Mouse (Mus musculus) limb, embryonic 13.5 days (tissue): ENCODE results near the gene Slc25a45. TPM values are rescaled to one million over a fixed set of nuclear protein-coding genes. Genes with fewer than 3 reads are reported as not detected.

Experiments
- ATAC-seq: fragments of 200-750 bp; cut with Nextera tagmentation; 2 replicates; pipeline ENCODE4 v1.8.0; 2017; ENCODE audit warnings: low read depth, moderate number of reproducible peaks, moderate TSS enrichment; ENCODE audit not compliant: low FRiP score
- H3K27ac ChIP-seq: fragments of 300-500 bp; sonication (generic); 2 replicates; pipeline ENCODE4 v1.5.1; 2015; ENCODE audit warnings: inconsistent platforms, mild to moderate bottlenecking, moderate library complexity
- H3K27me3 ChIP-seq: fragments of 300-500 bp; sonication (generic); 2 replicates; pipeline ENCODE4 v1.6.1; 2015; ENCODE audit warnings: mild to moderate bottlenecking, inconsistent platforms
- H3K36me3 ChIP-seq: fragments of 300-500 bp; sonication (generic); 2 replicates; pipeline ENCODE4 v1.6.1; 2015; ENCODE audit warnings: inconsistent platforms, mild to moderate bottlenecking, moderate library complexity
- H3K4me1 ChIP-seq: fragments of 300-500 bp; sonication (generic); 2 replicates; pipeline ENCODE4 v1.6.1; 2015; ENCODE audit warnings: inconsistent platforms
- H3K4me2 ChIP-seq: fragments of 300-500 bp; sonication (generic); replicated peaks from 2 replicates; pipeline ENCODE4 v1.6.1; 2015; ENCODE audit warnings: inconsistent platforms, mild to moderate bottlenecking, moderate library complexity
- H3K4me3 ChIP-seq: fragments of 300-500 bp; sonication (generic); 2 replicates; pipeline ENCODE4 v1.5.1; 2015; ENCODE audit warnings: moderate library complexity, mild to moderate bottlenecking, inconsistent platforms
- H3K9ac ChIP-seq: fragments of 300-500 bp; sonication (generic); 2 replicates; pipeline ENCODE4 v1.6.1; 2015; ENCODE audit warnings: mild to moderate bottlenecking, inconsistent platforms
- H3K9me3 ChIP-seq: fragments of 300-500 bp; sonication (generic); 2 replicates; pipeline ENCODE4 v1.6.1; 2016; ENCODE audit warnings: inconsistent platforms
- WGBS: fragments of 180-500 bp; shearing (Covaris S2); methylation state at CpG from one replicate; pipeline ENCODE4 v1.1.7; 2015; 5-methylcytosine and 5-hydroxymethylcytosine counted together
- polyA plus RNA-seq: library from polyadenylated mRNA; unstranded; fragments of >200 nt; fragmentation: Nextera tagmentation; extraction: Ambion mirVana; gene quantifications from 2 replicates; pipeline ENCODE4 v1.2.1, GENCODE M21; 2015

Slc25a45 gene
- polyA plus RNA-seq, 1 experiment from 2014 or later: 2.3 TPM

- 81% methylated on average over 10 of the region's 10 CpGs for WGBS
- H3K4me3 ChIP-seq: no peak overlapping the region
- H3K27me3 ChIP-seq: no peaks in the 10 kb centered on the region
- no peaks in the 10 kb centered on the region for H3K36me3 ChIP-seq
- no peaks in the 10 kb centered on the region for H3K9me3 ChIP-seq
- H3K9ac ChIP-seq: no peak overlapping the region
- H3K27ac ChIP-seq: no peak overlapping the region
- no peak overlapping the region for H3K4me2 ChIP-seq
- no peak for ATAC-seq
- H3K4me1 ChIP-seq: peaks cover 8% of the 10 kb centered on the region
Observed at GRCm38 (mm10) chr19:5835054-5835921, 42.3 kb upstream of the Slc25a45 start.

- no peak for ATAC-seq
- no peak overlapping the region for H3K9ac ChIP-seq
- WGBS: 64% methylated on average over 8 of the region's 8 CpGs
Observed at GRCm38 (mm10) chr19:5835922-5836430, 41.6 kb upstream of the Slc25a45 start.

GRCm38 (mm10) chr19:5836941-5837572 lies 40.6 kb upstream of the Slc25a45 start:
- Histone ChIP-seq H3K36me3 (no peaks in the 10 kb centered on the region), H3K9ac (no peak overlapping the region), H3K27ac (no peak overlapping the region), H3K4me3 (no peak overlapping the region), H3K4me2 (no peak overlapping the region), H3K9me3 (no peaks in the 10 kb centered on the region), H3K27me3 (no peaks in the 10 kb centered on the region), H3K4me1 (peaks cover 19% of the 10 kb centered on the region)
- WGBS: 72% methylated on average over 10 of the region's 10 CpGs
- no peak for ATAC-seq

More at GRCm38 (mm10) chr19:5835922-5836430, 41.6 kb upstream of the Slc25a45 start:
- Histone ChIP-seq H3K36me3 (no peaks in the 10 kb centered on the region), H3K27me3 (no peaks in the 10 kb centered on the region), H3K9me3 (no peaks in the 10 kb centered on the region), H3K27ac (no peak overlapping the region), H3K4me1 (peaks cover 10% of the 10 kb centered on the region), H3K4me2 (no peak overlapping the region), H3K4me3 (no peak overlapping the region)

GRCm38 (mm10) chr19:5837606-5838005 lies 40.0 kb upstream of the Slc25a45 start:
- no peaks in the 10 kb centered on the region for H3K27me3 ChIP-seq
- H3K36me3 ChIP-seq: no peaks in the 10 kb centered on the region
- no peaks in the 10 kb centered on the region for H3K9me3 ChIP-seq
- no peak for ATAC-seq
- H3K9ac ChIP-seq: no peak overlapping the region
- H3K4me3 ChIP-seq: no peak overlapping the region
- H3K4me2 ChIP-seq: no peak overlapping the region
- WGBS: 84% methylated on average over 8 of the region's 8 CpGs
- H3K27ac ChIP-seq: no peak overlapping the region
- H3K4me1 ChIP-seq: peaks cover 25% of the 10 kb centered on the region

GRCm38 (mm10) chr19:5838136-5838891 lies 39.3 kb upstream of the Slc25a45 start:
- Histone ChIP-seq H3K27me3 (no peaks in the 10 kb centered on the region), H3K4me2 (no peak overlapping the region), H3K27ac (no peak overlapping the region), H3K36me3 (no peaks in the 10 kb centered on the region), H3K4me3 (no peak overlapping the region), H3K9me3 (no peaks in the 10 kb centered on the region), H3K9ac (no peak overlapping the region), H3K4me1 (peaks cover 32% of the 10 kb centered on the region)
- no peak for ATAC-seq
- WGBS: 82% methylated on average over 12 of the region's 12 CpGs

GRCm38 (mm10) chr19:5838892-5839165 lies 38.8 kb upstream of the Slc25a45 start:
- Histone ChIP-seq H3K9ac (no peak overlapping the region), H3K4me1 (peaks cover 37% of the 10 kb centered on the region), H3K4me3 (no peak overlapping the region), H3K27me3 (no peaks in the 10 kb centered on the region), H3K36me3 (no peaks in the 10 kb centered on the region), H3K27ac (no peak overlapping the region), H3K9me3 (no peaks in the 10 kb centered on the region), H3K4me2 (no peak overlapping the region)
- ATAC-seq: no peak
- 88% methylated on average over 4 of the region's 4 CpGs for WGBS

GRCm38 (mm10) chr19:5839317-5840085 lies 38.1 kb upstream of the Slc25a45 start:
- H3K4me3 ChIP-seq: no peak overlapping the region
- H3K4me1 ChIP-seq: peaks cover 44% of the 10 kb centered on the region
- no peak for ATAC-seq
- no peak overlapping the region for H3K4me2 ChIP-seq
- H3K9ac ChIP-seq: no peak overlapping the region
- 75% methylated on average over 14 of the region's 14 CpGs for WGBS
- no peaks in the 10 kb centered on the region for H3K27me3 ChIP-seq
- no peaks in the 10 kb centered on the region for H3K9me3 ChIP-seq
- H3K36me3 ChIP-seq: no peaks in the 10 kb centered on the region
- no peak overlapping the region for H3K27ac ChIP-seq

GRCm38 (mm10) chr19:5840086-5840889 lies 37.3 kb upstream of the Slc25a45 start:
- Histone ChIP-seq H3K27ac (no peak overlapping the region), H3K4me1 (peaks cover 52% of the 10 kb centered on the region), H3K36me3 (no peaks in the 10 kb centered on the region), H3K4me3 (no peak overlapping the region), H3K27me3 (no peaks in the 10 kb centered on the region), H3K4me2 (no peak overlapping the region), H3K9ac (no peak overlapping the region), H3K9me3 (no peaks in the 10 kb centered on the region)
- ATAC-seq: no peak
- whole genome bisulfite sequencing: 73% methylated on average over 18 of the region's 18 CpGs

- no peak for ATAC-seq
- no peak overlapping the region for H3K27ac ChIP-seq
- H3K4me1 ChIP-seq: peaks cover 55% of the 10 kb centered on the region
- H3K9ac ChIP-seq: no peak overlapping the region
- H3K9me3 ChIP-seq: no peaks in the 10 kb centered on the region
- 80% methylated on average over 9 of the region's 9 CpGs for WGBS
- no peak overlapping the region for H3K4me3 ChIP-seq
- H3K36me3 ChIP-seq: no peaks in the 10 kb centered on the region
- no peaks in the 10 kb centered on the region for H3K27me3 ChIP-seq
- peak overlapping the region; percentile 71; the same call in 1 of the 2 replicates for H3K4me2 ChIP-seq
Observed at GRCm38 (mm10) chr19:5840890-5841388, 36.7 kb upstream of the Slc25a45 start.

- Histone ChIP-seq H3K9ac (no peak overlapping the region), H3K4me1 (peaks cover 60% of the 10 kb centered on the region), H3K27me3 (no peaks in the 10 kb centered on the region), H3K4me3 (no peak overlapping the region), H3K4me2 (peak overlapping the region; percentile 71), H3K27ac (no peak overlapping the region), H3K9me3 (no peaks in the 10 kb centered on the region), H3K36me3 (no peaks in the 10 kb centered on the region)
- ATAC-seq: no peak
- 71% methylated on average over 4 of the region's 4 CpGs for WGBS
Observed at GRCm38 (mm10) chr19:5841389-5841946, 36.1 kb upstream of the Slc25a45 start.
